Mouse (Mus musculus): ENCODE measurements around the gene Nat14. TPM values are rescaled to one million over a fixed set of nuclear protein-coding genes. Genes with fewer than 3 reads are reported as not detected.
"Not testable (repeated sequence)": the region's sequence is repeated elsewhere in the genome, so short reads cannot be mapped to it uniquely, and the experiment has no call there.

The Nat14 gene
- polyA plus RNA-seq (2015; fragmentation: Nextera tagmentation; extraction: Ambion mirVana) = 48.2 and 49.4 TPM in 2 replicates

GRCm38 (mm10) chr7:4921824-4922482 lies at the start of gene Nat14:
Gene Nat14 (plus strand): TSS chr7:4922028.
- Histone ChIP-seq H3K9ac (ENCODE audit: low read depth, low read length) (peak within 1 kb of the TSS; percentile 85), H3K4me1 (ENCODE audit: control insufficient read depth, insufficient read depth, low read length) (peaks cover 43% of the 10 kb centered on the region), H3K4me2 (ENCODE audit: low read length) (peak within 1 kb of the TSS; percentile 92), H3K27ac (ENCODE audit: low read length) (peak within 1 kb of the TSS; percentile 99), H3K4me3 (ENCODE audit: low read depth, low read length) (peak within 1 kb of the TSS; percentile 41), H3K9me3 (replicated peaks; ENCODE audit: control insufficient read depth, low read length, poor library complexity, severe bottlenecking) (no peaks in the 10 kb centered on the region), H3K27me3 (ENCODE audit: control insufficient read depth, insufficient read depth, low read depth, low read length) (no peaks in the 10 kb centered on the region), H3K36me3 (ENCODE audit: control insufficient read depth, insufficient read depth, low read length) (peaks cover 14% of the 10 kb centered on the region)
- WGBS = 16% methylated on average over 8 of the region's 8 CpGs
- ATAC-seq = peak; percentile 1; the same call in 1 of the 2 replicates

DNA sequence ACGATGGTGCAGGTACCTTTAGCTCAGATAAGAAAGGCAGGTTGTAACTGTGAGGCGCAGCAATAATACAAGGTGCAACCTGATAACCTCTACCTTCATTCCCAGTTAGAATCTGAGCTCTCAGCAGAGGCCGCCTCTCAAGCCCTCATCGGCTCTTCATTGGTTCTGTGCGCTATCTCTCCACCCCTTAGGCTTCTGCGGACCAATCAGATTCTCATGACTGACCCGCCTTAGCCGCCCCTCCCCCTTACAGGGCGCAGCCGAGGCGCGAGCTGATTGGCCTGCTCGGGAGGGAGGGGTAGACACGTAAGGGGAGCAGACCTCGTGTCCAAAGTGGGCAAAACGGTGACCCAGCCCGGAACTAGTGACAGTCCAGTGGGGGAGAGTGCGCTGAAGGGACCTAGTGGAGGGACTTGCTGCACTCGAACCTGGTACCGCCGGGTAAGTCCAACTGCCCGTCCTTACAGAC lies 45.0 kb upstream of the Nat14 start, which contains the start of gene Isoc2a:
TSS of gene Isoc2a (plus strand) at position 401 of the 469 bp plus-strand sequence.
- under 1% methylated on average over 22 of the region's 22 CpGs for WGBS
- Histone ChIP-seq H3K36me3 (ENCODE audit: control insufficient read depth, insufficient read depth, low read length) (no peaks in the 10 kb centered on the region), H3K9me3 (replicated peaks; ENCODE audit: control insufficient read depth, low read length, poor library complexity, severe bottlenecking) (no peaks in the 10 kb centered on the region), H3K4me2 (ENCODE audit: low read length) (peak within 1 kb of the TSS; percentile 83), H3K4me3 (ENCODE audit: low read depth, low read length) (peak within 1 kb of the TSS; percentile 52), H3K4me1 (ENCODE audit: control insufficient read depth, insufficient read depth, low read length) (peaks cover 9% of the 10 kb centered on the region; the same call in 1 of the 2 replicates), H3K27me3 (ENCODE audit: control insufficient read depth, insufficient read depth, low read depth, low read length) (no peaks in the 10 kb centered on the region), H3K9ac (ENCODE audit: low read depth, low read length) (peak within 1 kb of the TSS; percentile 62), H3K27ac (ENCODE audit: low read length) (peak within 1 kb of the TSS; percentile 65)
- peak; percentile 99 for ATAC-seq

- H3K9me3 ChIP-seq (replicated peaks; ENCODE audit: control insufficient read depth, low read length, poor library complexity, severe bottlenecking) = no peaks in the 10 kb centered on the region
- H3K9ac ChIP-seq (ENCODE audit: low read depth, low read length) = peak overlapping the region; percentile 62
- H3K4me3 ChIP-seq (ENCODE audit: low read depth, low read length) = peak overlapping the region; percentile 52
- no peaks in the 10 kb centered on the region for H3K27me3 ChIP-seq (ENCODE audit: control insufficient read depth, insufficient read depth, low read depth, low read length)
- H3K4me1 ChIP-seq (ENCODE audit: control insufficient read depth, insufficient read depth, low read length) = peaks cover 9% of the 10 kb centered on the region; the same call in 1 of the 2 replicates
- H3K27ac ChIP-seq (ENCODE audit: low read length) = no peak overlapping the region
- H3K4me2 ChIP-seq (ENCODE audit: low read length) = peak overlapping the region; percentile 83
- ATAC-seq = no peak; the same call in none of the 2 replicates
- H3K36me3 ChIP-seq (ENCODE audit: control insufficient read depth, insufficient read depth, low read length) = no peaks in the 10 kb centered on the region
- WGBS = 6% methylated on average over 11 of the region's 11 CpGs
These were observed 44.6 kb upstream of the Nat14 start for GRCm38 (mm10) chr7:4877226-4877625.

- H3K27me3 ChIP-seq (ENCODE audit: control insufficient read depth, insufficient read depth, low read depth, low read length) = no peaks in the 10 kb centered on the region
- no peaks in the 10 kb centered on the region for H3K9me3 ChIP-seq (replicated peaks; ENCODE audit: control insufficient read depth, low read length, poor library complexity, severe bottlenecking)
- no peak overlapping the region for H3K4me3 ChIP-seq (ENCODE audit: low read depth, low read length)
- no peak overlapping the region; the same call in 1 of the 2 replicates for H3K4me2 ChIP-seq (ENCODE audit: low read length)
- H3K9ac ChIP-seq (ENCODE audit: low read depth, low read length) = no peak overlapping the region
- ATAC-seq = no peak
- H3K36me3 ChIP-seq (ENCODE audit: control insufficient read depth, insufficient read depth, low read length) = no peaks in the 10 kb centered on the region
- peaks cover 9% of the 10 kb centered on the region; the same call in 1 of the 2 replicates for H3K4me1 ChIP-seq (ENCODE audit: control insufficient read depth, insufficient read depth, low read length)
- no peak overlapping the region for H3K27ac ChIP-seq (ENCODE audit: low read length)
These were observed 43.6 kb upstream of the Nat14 start for GRCm38 (mm10) chr7:4878186-4878585.

GRCm38 (mm10) chr7:4879036-4879435 lies 42.8 kb upstream of the Nat14 start:
- H3K4me2 ChIP-seq (ENCODE audit: low read length); H3K4me1 ChIP-seq (ENCODE audit: control insufficient read depth, insufficient read depth, low read length); H3K9me3 ChIP-seq (replicated peaks; ENCODE audit: control insufficient read depth, low read length, poor library complexity, severe bottlenecking); H3K27me3 ChIP-seq (ENCODE audit: control insufficient read depth, insufficient read depth, low read depth, low read length); H3K4me3 ChIP-seq (ENCODE audit: low read depth, low read length); ATAC-seq; H3K27ac ChIP-seq (ENCODE audit: low read length); H3K9ac ChIP-seq (ENCODE audit: low read depth, low read length); H3K36me3 ChIP-seq (ENCODE audit: control insufficient read depth, insufficient read depth, low read length): not testable (repeated sequence)
- WGBS = 80% methylated on average over 1 of the region's 1 CpGs

- Histone ChIP-seq H3K36me3 (ENCODE audit: control insufficient read depth, insufficient read depth, low read length) (no peaks in the 10 kb centered on the region), H3K9me3 (replicated peaks; ENCODE audit: control insufficient read depth, low read length, poor library complexity, severe bottlenecking) (no peaks in the 10 kb centered on the region), H3K27ac (ENCODE audit: low read length) (no peak overlapping the region), H3K4me2 (ENCODE audit: low read length) (no peak overlapping the region), H3K27me3 (ENCODE audit: control insufficient read depth, insufficient read depth, low read depth, low read length) (no peaks in the 10 kb centered on the region), H3K4me3 (ENCODE audit: low read depth, low read length) (no peak overlapping the region), H3K9ac (ENCODE audit: low read depth, low read length) (no peak overlapping the region), H3K4me1 (ENCODE audit: control insufficient read depth, insufficient read depth, low read length) (no peaks in the 10 kb centered on the region)
- WGBS = 74% methylated on average over 4 of the region's 4 CpGs
- no peak for ATAC-seq
These were observed 35.1 kb upstream of the Nat14 start for GRCm38 (mm10) chr7:4886680-4887079.

GRCm38 (mm10) chr7:4895186-4895585 lies 26.6 kb upstream of the Nat14 start:
- Histone ChIP-seq H3K9me3 (replicated peaks; ENCODE audit: control insufficient read depth, low read length, poor library complexity, severe bottlenecking) (no peaks in the 10 kb centered on the region), H3K27me3 (ENCODE audit: control insufficient read depth, insufficient read depth, low read depth, low read length) (no peaks in the 10 kb centered on the region), H3K9ac (ENCODE audit: low read depth, low read length) (no peak overlapping the region), H3K4me3 (ENCODE audit: low read depth, low read length) (no peak overlapping the region), H3K4me1 (ENCODE audit: control insufficient read depth, insufficient read depth, low read length) (peaks cover 8% of the 10 kb centered on the region), H3K27ac (ENCODE audit: low read length) (no peak overlapping the region), H3K36me3 (ENCODE audit: control insufficient read depth, insufficient read depth, low read length) (no peaks in the 10 kb centered on the region), H3K4me2 (ENCODE audit: low read length) (no peak overlapping the region)
- no peak for ATAC-seq
- 72% methylated on average over 10 of the region's 11 CpGs for WGBS

GRCm38 (mm10) chr7:4898851-4899648 lies 22.8 kb upstream of the Nat14 start:
- Histone ChIP-seq H3K27ac (ENCODE audit: low read length) (peak overlapping the region; percentile 14; the same call in 1 of the 2 replicates), H3K27me3 (ENCODE audit: control insufficient read depth, insufficient read depth, low read depth, low read length) (no peaks in the 10 kb centered on the region), H3K4me2 (ENCODE audit: low read length) (peak overlapping the region; percentile 60), H3K9ac (ENCODE audit: low read depth, low read length) (peak overlapping the region; percentile 62), H3K4me1 (ENCODE audit: control insufficient read depth, insufficient read depth, low read length) (peaks cover 11% of the 10 kb centered on the region), H3K4me3 (ENCODE audit: low read depth, low read length) (peak overlapping the region; percentile 34), H3K36me3 (ENCODE audit: control insufficient read depth, insufficient read depth, low read length) (no peaks in the 10 kb centered on the region), H3K9me3 (replicated peaks; ENCODE audit: control insufficient read depth, low read length, poor library complexity, severe bottlenecking) (no peaks in the 10 kb centered on the region)
- WGBS = 16% methylated on average over 17 of the region's 18 CpGs
- ATAC-seq = peak; percentile 59
